Mouse (Mus musculus) cerebellum, postnatal 14 days (tissue): ENCODE measurements around the gene Arid5b.

Source experiments
- DNase-seq, 2 experiments: peaks; one replicate each; pipeline ENCODE4 v3.0.0; 2021; ENCODE audit warnings: mixed read lengths in 2 of 2

The Arid5b gene

DNA sequence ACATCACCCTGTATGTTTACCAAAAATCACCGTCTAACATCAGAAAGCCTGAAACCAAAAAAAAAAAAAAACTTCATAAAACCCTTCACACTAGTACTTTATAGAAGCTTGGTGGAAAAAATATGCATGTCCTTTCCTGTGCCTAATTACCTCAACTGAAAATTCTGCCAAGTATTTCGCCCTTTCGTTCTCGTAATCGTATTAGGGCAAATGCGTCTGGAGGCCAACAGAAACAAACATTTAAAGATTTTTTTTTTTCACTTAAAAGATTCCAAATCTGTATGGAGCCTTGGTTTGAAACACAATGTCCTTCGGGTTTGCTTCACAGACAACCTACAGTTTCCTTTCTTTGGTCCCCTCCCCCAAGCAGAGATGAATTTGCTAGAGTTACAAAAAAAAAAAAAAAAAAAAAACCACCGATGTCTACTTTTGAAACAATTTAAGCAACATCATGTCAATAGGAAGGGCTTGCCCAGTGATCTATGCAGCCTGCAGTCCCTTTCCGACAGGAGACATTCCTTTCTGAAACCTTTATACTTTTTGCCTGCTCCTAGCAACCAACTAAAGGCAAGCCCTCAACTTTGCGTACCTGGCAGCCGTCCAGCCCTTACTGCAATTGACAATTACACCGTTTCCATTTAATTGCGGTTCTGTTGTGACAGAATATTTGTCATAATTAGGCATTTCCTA is 86.7 kb downstream of the Arid5b start:
- peak; percentile 70 to 72 for DNase-seq

DNA sequence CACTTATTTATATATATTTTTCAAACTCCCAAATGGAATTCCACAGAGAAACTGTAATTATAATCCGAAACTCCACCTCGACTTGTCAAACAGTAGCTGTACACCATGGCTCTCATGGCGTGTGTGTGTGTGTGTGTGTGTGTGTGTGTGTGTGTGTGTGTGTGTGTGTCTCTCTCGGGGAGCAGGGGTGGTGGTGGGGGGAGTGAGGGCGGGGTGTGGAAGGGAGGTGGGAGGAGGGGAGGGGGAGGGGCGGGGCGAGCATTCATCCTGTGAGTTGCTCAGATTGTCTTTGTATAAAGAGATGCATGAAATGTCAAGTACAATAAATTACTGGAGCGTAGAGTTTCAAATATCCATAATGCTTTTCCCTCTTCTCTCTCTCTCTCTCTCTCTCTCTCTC is 87.4 kb downstream of the Arid5b start:
- DNase-seq = peak; percentile 57 to 79

DNA sequence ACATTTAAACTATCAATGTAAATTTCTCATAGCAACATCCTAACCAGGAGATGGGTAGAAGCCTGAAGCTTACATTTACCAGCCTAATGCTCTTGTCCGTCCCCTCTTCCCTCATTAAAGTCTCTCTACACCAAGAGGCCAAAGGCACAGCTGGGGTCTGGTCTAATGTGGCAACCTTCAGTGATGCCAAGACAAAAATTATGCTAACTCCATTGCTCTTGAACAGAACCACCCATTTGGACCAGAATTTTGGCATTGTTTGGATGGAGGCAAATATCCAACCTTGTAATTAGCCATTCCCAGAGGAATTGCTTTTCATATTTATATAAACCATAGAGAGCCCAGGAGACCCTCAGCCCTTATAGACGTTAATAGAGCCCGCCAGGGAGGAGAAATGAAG is 88.7 kb downstream of the Arid5b start:
- peak; percentile 42 to 44 for DNase-seq

- no peak for DNase-seq
These were observed 95.4 kb downstream of the Arid5b start for GRCm38 (mm10) chr10:68183096-68183495.

GRCm38 (mm10) chr10:68182266-68182665 is 96.3 kb downstream of the Arid5b start:
- DNase-seq = no peak

GRCm38 (mm10) chr10:68181156-68181555 is 97.4 kb downstream of the Arid5b start:
- no peak for DNase-seq

GRCm38 (mm10) chr10:68180721-68181120 is 97.8 kb downstream of the Arid5b start:
- DNase-seq = no peak

- no peak for DNase-seq
These were observed 98.4 kb downstream of the Arid5b start for GRCm38 (mm10) chr10:68180151-68180550.

DNA sequence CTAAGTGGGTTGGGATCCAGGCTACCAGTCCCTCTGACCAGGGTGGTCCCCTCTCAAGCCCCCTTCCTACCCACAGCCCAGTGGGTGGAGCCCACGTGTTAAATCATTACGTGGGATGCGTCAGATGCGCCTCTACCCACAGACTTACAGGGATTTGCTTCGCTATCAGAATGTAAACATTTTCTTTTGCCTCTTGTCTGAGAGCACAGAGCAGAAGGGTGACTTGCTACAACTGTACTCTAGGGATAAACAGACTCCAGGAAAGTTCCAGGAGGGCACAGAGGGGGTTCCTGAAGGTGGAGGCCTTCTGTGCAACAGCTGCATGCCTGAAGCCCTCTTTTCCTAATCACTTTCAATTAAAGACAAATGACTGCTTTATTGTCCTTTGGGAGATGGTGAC is 98.8 kb downstream of the Arid5b start:
- no peak for DNase-seq

- no peak for DNase-seq
These were observed 99.2 kb downstream of the Arid5b start for GRCm38 (mm10) chr10:68179339-68179738.

DNA sequence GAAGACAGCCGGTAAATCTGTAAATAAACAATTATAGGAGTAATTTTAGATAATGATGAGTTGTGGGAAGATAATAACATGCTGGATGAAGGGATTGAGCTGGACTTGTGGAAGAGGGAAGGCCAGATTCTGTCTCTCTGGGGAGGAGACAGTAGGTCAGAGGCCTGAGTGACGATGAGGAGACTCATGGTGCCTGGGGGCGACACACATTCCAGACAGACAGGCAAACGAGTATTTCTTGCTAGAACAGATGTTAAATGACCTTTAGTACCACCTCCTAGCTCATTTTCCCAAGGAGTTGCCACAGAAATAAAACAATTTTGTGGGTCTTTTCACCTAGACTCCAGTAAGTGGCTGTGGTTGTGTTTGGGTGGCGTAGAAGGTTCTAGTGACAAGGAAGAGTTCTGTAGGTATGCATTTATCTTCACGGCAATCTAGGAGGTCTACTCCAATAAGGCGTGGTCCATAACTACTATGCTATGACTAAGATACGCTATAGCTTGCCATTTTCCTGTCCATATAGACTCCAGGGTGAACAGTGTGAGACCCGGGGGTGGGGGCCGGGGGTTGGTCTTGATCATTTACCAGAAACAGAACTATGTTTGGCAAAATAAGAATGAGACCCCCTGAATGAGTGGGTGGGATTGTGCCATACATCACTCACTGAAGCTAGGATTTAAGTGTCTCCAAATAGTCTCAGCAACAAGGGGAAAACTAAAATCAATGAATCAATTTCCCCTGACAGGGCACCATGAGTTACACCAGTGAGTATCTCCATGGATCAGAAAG is 100.6 kb downstream of the Arid5b start:
- DNase-seq = no peak

DNA sequence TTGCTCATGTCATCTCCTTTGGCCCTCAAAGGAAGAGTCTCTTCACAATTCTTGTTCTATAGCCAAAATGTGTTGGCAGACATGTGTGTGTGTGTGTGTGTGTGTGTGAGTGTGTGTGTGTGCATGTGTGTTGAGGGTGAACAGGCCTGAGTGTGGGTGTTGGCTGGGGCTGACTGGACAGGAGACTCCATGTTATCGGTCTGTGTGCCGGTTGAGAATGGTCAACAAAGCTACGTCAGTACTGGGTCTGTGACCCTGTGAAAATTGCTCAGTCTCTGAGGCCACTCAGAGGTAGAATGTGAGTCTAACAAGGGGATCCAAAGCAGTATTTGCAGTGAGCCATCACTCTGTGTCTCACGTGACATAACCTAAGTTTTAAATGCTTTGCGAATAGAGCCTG is 102.7 kb downstream of the Arid5b start:
- DNase-seq = no peak

- no peak for DNase-seq
These were observed 104.9 kb downstream of the Arid5b start for GRCm38 (mm10) chr10:68173634-68174033.

DNA sequence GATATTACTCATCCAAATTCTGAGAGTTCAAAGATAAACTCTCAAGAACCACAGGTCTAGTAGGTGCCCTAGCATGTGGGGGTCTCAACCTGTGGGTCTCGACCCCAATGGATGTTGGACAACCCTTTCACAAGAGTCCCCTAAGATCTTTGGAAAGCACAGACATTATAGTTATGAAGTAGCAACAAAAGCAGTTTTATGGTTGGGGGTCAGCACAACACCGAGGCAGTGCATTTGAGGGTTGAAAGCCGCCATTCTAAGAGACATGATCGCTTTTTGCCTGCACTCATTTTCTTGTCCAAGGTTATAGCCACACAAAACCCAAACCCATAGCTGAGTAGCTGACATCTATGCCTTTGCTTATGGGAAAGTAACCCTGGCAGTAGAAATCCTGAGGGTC is 105.6 kb downstream of the Arid5b start:
- no peak for DNase-seq

- no peak for DNase-seq
These were observed 106.6 kb downstream of the Arid5b start for GRCm38 (mm10) chr10:68171974-68172373.

- DNase-seq = no peak
These were observed 109.9 kb downstream of the Arid5b start for GRCm38 (mm10) chr10:68168613-68169012.

GRCm38 (mm10) chr10:68168141-68168540 is 110.4 kb downstream of the Arid5b start:
- no peak for DNase-seq

- no peak for DNase-seq
These were observed 111.4 kb downstream of the Arid5b start for GRCm38 (mm10) chr10:68167118-68167517.

DNA sequence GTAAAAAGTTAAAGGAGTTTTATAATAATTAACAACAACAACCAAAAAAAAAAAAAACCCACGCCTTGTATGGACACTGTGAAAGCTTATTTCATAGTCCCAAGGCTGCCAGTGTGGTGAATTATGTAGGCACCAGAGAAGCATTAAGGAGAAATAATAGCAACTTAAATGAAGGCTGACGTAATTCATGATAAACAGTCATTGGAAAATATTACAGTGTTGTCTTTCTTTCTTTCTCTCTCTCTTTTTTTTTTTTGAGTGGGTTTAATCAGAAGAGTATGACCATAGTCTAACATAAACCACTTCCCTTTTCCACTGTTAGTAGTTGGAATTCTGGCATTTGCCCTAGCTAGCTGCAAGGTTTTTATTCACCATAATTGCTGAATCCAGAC is 111.8 kb downstream of the Arid5b start:
- DNase-seq = no peak

- no peak for DNase-seq
These were observed 112.5 kb downstream of the Arid5b start for GRCm38 (mm10) chr10:68165709-68166694.

GRCm38 (mm10) chr10:68164723-68165706 is 113.5 kb downstream of the Arid5b start:
- no peak for DNase-seq

DNA sequence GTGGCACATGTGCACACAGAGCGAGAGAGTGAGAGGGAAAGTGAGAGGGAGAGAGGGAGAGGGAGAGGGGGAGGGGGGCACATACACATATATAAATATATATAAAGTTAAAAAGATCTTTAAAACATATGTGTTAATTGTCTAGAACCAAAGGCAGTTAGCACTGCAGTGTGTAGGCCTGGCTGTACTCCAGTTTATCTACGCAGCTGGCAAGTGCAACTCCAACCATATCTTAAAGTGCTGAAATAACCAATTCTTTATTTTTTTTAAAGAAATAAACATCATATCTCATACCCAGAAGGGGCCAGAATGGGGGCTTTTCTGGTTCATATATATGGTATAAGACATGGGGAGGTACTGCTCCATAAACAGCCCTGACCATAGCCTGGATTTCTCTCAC is 114.4 kb downstream of the Arid5b start:
- DNase-seq = no peak
